Mouse (Mus musculus) MEL (cell line): ENCODE data around the gene Syt17. TPM values are rescaled to one million over a fixed set of nuclear protein-coding genes. Genes with fewer than 3 reads are reported as not detected.

Experiments
- DNase-seq: peaks from one replicate; pipeline ENCODE4 v3.0.0; 2011; ENCODE audit warnings: low read depth, low spot score
- H3K27ac ChIP-seq: 2 replicates; pipeline ENCODE4 v1.5.1; 2012; ENCODE audit warnings: low read depth, mild to moderate bottlenecking, control low read depth, low read length, moderate library complexity; ENCODE audit not compliant: control insufficient read depth
- H3K27me3 ChIP-seq, 2 experiments: fragments of 150-350 bp in 1 of 2; sonication (generic) in 1 of 2; 2 replicates each; pipeline ENCODE4 v1.6.1; 2012; ENCODE audit warnings: low read length in 2 of 2, mild to moderate bottlenecking in 2 of 2, improper control_type of control experiment in 1 of 2, moderate library complexity in 1 of 2; ENCODE audit not compliant: insufficient read depth in 2 of 2, control insufficient read depth in 1 of 2
- H3K36me3 ChIP-seq, 2 experiments: 2 replicates each; pipeline ENCODE4 v1.6.1; 2012 to 2014; ENCODE audit warnings: low read length in 2 of 2, improper control_type of control experiment in 1 of 2, inconsistent platforms in 1 of 2, mild to moderate bottlenecking in 1 of 2; ENCODE audit not compliant: insufficient read depth in 2 of 2, control insufficient read depth in 1 of 2
- H3K4me1 ChIP-seq, 2 experiments: fragments of 150-350 bp in 1 of 2; sonication (generic) in 1 of 2; 2 replicates each; pipeline ENCODE4 v1.6.1; 2012; ENCODE audit warnings: low read length in 2 of 2, improper control_type of control experiment in 1 of 2, mild to moderate bottlenecking in 1 of 2; ENCODE audit not compliant: insufficient read depth in 2 of 2, control insufficient read depth in 1 of 2
- H3K4me3 ChIP-seq, 2 experiments: fragments of 150-350 bp in 1 of 2; sonication (generic) in 1 of 2; 2 replicates each; pipeline ENCODE4 v1.5.1; 2012; ENCODE audit warnings: low read depth in 2 of 2, low read length in 2 of 2, mild to moderate bottlenecking in 2 of 2, moderate library complexity in 2 of 2, control low read depth in 1 of 2, improper control_type of control experiment in 1 of 2; ENCODE audit not compliant: control insufficient read depth in 1 of 2, insufficient read depth in 1 of 2
- H3K79me2 ChIP-seq: 2 replicates; pipeline ENCODE4 v1.6.1; 2012; ENCODE audit warnings: mild to moderate bottlenecking, low read length, moderate library complexity; ENCODE audit not compliant: control insufficient read depth, poor library complexity, insufficient read depth
- H3K9ac ChIP-seq: 2 replicates; pipeline ENCODE4 v1.6.1; 2012; ENCODE audit warnings: low read depth, mild to moderate bottlenecking, control low read depth, low read length, moderate library complexity; ENCODE audit not compliant: control insufficient read depth, poor library complexity, severe bottlenecking
- H3K9me3 ChIP-seq: fragments of 150-350 bp; sonication (generic); replicated peaks from 2 replicates; pipeline ENCODE4 v1.6.1; 2012; ENCODE audit warnings: mild to moderate bottlenecking, low read length, improper control_type of control experiment, moderate library complexity; ENCODE audit not compliant: insufficient read depth
- BHLHE40 ChIP-seq: IDR thresholded peaks from 2 replicates; pipeline ENCODE4 v1.6.1; 2012; ENCODE audit warnings: low read depth, mild to moderate bottlenecking, inconsistent platforms, low read length, improper control_type of control experiment, borderline replicate concordance
- CHD1 ChIP-seq: IDR thresholded peaks from 2 replicates; pipeline ENCODE4 v1.6.1; 2012; ENCODE audit warnings: low read depth, mild to moderate bottlenecking, inconsistent platforms, low read length, improper control_type of control experiment
- CTCF ChIP-seq, 3 experiments: IDR thresholded peaks in 2 of 3; conservative IDR thresholded peaks in 1 of 3; 2 replicates each; pipeline ENCODE4 v1.5.1; 2011 to 2012; ENCODE audit warnings: low read length in 3 of 3, low read depth in 2 of 3, mild to moderate bottlenecking in 2 of 3, improper control_type of control experiment in 1 of 3, inconsistent platforms in 1 of 3, mixed read lengths in 1 of 3, moderate library complexity in 1 of 3; ENCODE audit not compliant: control insufficient read depth in 1 of 3, insufficient read depth in 1 of 3, poor library complexity in 1 of 3, severe bottlenecking in 1 of 3
- E2F4 ChIP-seq: IDR thresholded peaks from 2 replicates; pipeline ENCODE4 v1.6.1; 2011; ENCODE audit warnings: low read depth, low read length, improper control_type of control experiment, borderline replicate concordance
- GABPA ChIP-seq: IDR thresholded peaks from 2 replicates; pipeline ENCODE4 v1.6.1; 2012; ENCODE audit warnings: low read depth, mild to moderate bottlenecking, inconsistent platforms, low read length, improper control_type of control experiment, moderate library complexity
- HCFC1 ChIP-seq: IDR thresholded peaks from 2 replicates; pipeline ENCODE4 v1.6.1; 2012; ENCODE audit warnings: low read depth, mild to moderate bottlenecking, inconsistent platforms, low read length, improper control_type of control experiment, moderate library complexity
- JUND ChIP-seq: IDR thresholded peaks from 2 replicates; pipeline ENCODE4 v1.6.1; 2011; ENCODE audit warnings: low read depth, mild to moderate bottlenecking, improper control_type of control experiment, low read length
- MAFK ChIP-seq: IDR thresholded peaks from 2 replicates; pipeline ENCODE4 v1.6.1; 2011; ENCODE audit warnings: low read depth, mild to moderate bottlenecking, low read length, improper control_type of control experiment, borderline replicate concordance
- MAX ChIP-seq: IDR thresholded peaks from 2 replicates; pipeline ENCODE4 v1.6.1; 2011; ENCODE audit warnings: low read length, improper control_type of control experiment
- MAZ ChIP-seq: IDR thresholded peaks from 2 replicates; pipeline ENCODE4 v1.6.1; 2012; ENCODE audit warnings: low read depth, mild to moderate bottlenecking, inconsistent platforms, low read length, improper control_type of control experiment
- MEF2A ChIP-seq: IDR thresholded peaks from 2 replicates; pipeline ENCODE4 v1.6.1; 2014; ENCODE audit warnings: low read depth, mild to moderate bottlenecking, inconsistent platforms, low read length, improper control_type of control experiment; ENCODE audit not compliant: poor library complexity, insufficient replicate concordance, severe bottlenecking; ENCODE audit errors: extremely low read depth
- MYB ChIP-seq: IDR thresholded peaks from 2 replicates; pipeline ENCODE4 v1.6.1; 2011; ENCODE audit warnings: mild to moderate bottlenecking, low read depth, low read length, improper control_type of control experiment
- MYC ChIP-seq: IDR thresholded peaks from 2 replicates; pipeline ENCODE4 v1.6.1; 2011; ENCODE audit warnings: low read depth, mild to moderate bottlenecking, low read length, improper control_type of control experiment, moderate library complexity
- NELFE ChIP-seq: IDR thresholded peaks from 2 replicates; pipeline ENCODE4 v1.6.1; 2011; ENCODE audit warnings: low read depth, low read length, improper control_type of control experiment
- RAD21 ChIP-seq: IDR thresholded peaks from 2 replicates; pipeline ENCODE4 v1.6.1; 2011; ENCODE audit warnings: mild to moderate bottlenecking, low read depth, low read length, improper control_type of control experiment
- TBP ChIP-seq: IDR thresholded peaks from 2 replicates; pipeline ENCODE4 v1.8.0; 2011; ENCODE audit warnings: low read depth, low read length, improper control_type of control experiment
- USF1 ChIP-seq: IDR thresholded peaks from 2 replicates; pipeline ENCODE4 v1.6.1; 2014; ENCODE audit warnings: low read depth, mild to moderate bottlenecking, inconsistent platforms, low read length, improper control_type of control experiment, moderate library complexity
- ZKSCAN1 ChIP-seq: IDR thresholded peaks from 2 replicates; pipeline ENCODE4 v1.6.1; 2012; ENCODE audit warnings: low read depth, mild to moderate bottlenecking, inconsistent platforms, low read length, improper control_type of control experiment, moderate library complexity
- ZMIZ1 ChIP-seq: IDR thresholded peaks from 2 replicates; pipeline ENCODE4 v1.6.1; 2012; ENCODE audit warnings: low read depth, mild to moderate bottlenecking, inconsistent platforms, low read length, improper control_type of control experiment, moderate library complexity
- ZNF384 ChIP-seq: IDR thresholded peaks from 2 replicates; pipeline ENCODE4 v1.6.1; 2012; ENCODE audit warnings: low read depth, mild to moderate bottlenecking, inconsistent platforms, low read length, improper control_type of control experiment
- polyA plus RNA-seq, 2 experiments: library from polyadenylated mRNA; stranded (reverse) in 1 of 2; unstranded in 1 of 2; fragments of >175 nt in 1 of 2; fragments of >200 nt in 1 of 2; gene quantifications; 2 replicates each; pipeline versions ENCODE4 v1.2.1 to v1.2.4; 2012; ENCODE audit warnings: low replicate concordance in 2 of 2, low read depth in 1 of 2; ENCODE audit not compliant: insufficient read length in 2 of 2, insufficient read depth in 1 of 2, missing spikeins in 1 of 2
- total RNA-seq: library from RNA; depleted of rRNA; stranded (reverse); fragments of 300-350 nt; gene quantifications from 2 replicates; pipeline ENCODE4 v1.2.3, GENCODE M21; 2012

Syt17 gene
- total and polyA plus RNA-seq, 3 experiments: not detected

DNA sequence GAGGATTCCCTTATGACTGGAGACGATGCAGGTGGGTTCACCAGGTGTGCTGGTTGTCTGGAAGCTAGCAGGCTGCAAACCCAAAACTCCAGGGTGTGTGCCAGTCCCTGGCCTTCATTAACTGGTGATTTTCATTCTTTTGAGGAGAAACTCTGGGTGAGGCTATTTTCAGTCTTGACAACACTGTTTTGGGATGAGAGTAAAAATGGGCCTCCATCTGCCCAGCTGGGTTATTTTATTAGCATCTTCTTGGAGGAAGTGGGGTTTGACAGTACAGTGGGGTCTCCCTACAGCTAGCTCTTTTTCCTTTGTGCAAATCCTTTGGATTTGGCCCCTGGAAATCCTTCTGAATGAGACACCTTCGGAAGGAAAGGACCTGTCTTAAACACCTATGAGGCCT is 101.1 kb downstream of the Syt17 start:
- TF ChIP-seq MYB: no peak
- TF ChIP-seq MAFK: no peak
- no peak for TF ChIP-seq NELFE
- no peak for TF ChIP-seq GABPA
- TF ChIP-seq JUND: no peak
- TF ChIP-seq HCFC1: no peak
- no peak for TF ChIP-seq ZNF384
- no peak for TF ChIP-seq ZMIZ1
- TF ChIP-seq TBP: no peak
- TF ChIP-seq E2F4: no peak
- no peak for TF ChIP-seq USF1
- no peak for TF ChIP-seq RAD21
- no peak for TF ChIP-seq CHD1
- TF ChIP-seq ZKSCAN1: no peak
- no peak for TF ChIP-seq MEF2A
- TF ChIP-seq MYC: no peak
- TF ChIP-seq CTCF (IDR thresholded peaks at IDR 0.05 in 2 of 3, conservative IDR thresholded peaks at IDR 0.05 in 1 of 3; ENCODE audit: control insufficient read depth in 1 of 3, insufficient read depth in 1 of 3, low read depth in 2 of 3, low read length in 3 of 3, poor library complexity in 1 of 3, severe bottlenecking in 1 of 3): no peak
- no peak for TF ChIP-seq MAX
- TF ChIP-seq MAZ: no peak
- Histone ChIP-seq H3K9me3 (no peaks in the 10 kb centered on the region), H3K36me3 (no peaks in the 10 kb centered on the region), H3K27me3 (no peaks in the 10 kb centered on the region), H3K79me2 (no peaks in the 10 kb centered on the region), H3K4me3 (no peak overlapping the region), H3K4me1 (no peaks in the 10 kb centered on the region), H3K9ac (no peak overlapping the region), H3K27ac (no peak overlapping the region)
- DNase-seq: no peak

DNA sequence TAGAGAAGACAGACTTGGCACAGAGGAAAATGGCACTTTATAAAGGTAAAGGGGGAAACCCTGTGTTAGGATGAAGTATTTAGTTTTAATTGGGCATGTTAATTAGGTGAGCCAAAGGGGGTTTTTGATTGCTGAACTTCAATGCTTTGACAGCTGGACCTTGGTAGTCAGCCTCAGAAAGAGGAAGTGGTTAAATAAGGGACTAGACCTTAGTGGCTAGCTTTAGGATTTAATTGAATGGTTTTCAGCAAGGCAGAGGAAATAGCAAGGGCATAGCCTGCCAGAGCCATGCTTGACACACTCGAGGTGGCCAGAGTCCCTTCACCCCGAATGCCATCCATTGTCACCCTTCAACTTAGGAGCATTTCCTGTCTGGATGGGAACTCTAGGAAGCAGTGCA is 101.6 kb downstream of the Syt17 start:
- H3K9me3 ChIP-seq: no peaks in the 10 kb centered on the region

More for the DNA sequence above, 101.6 kb downstream of the Syt17 start:
- no peak overlapping the region for H3K4me3 ChIP-seq
- no peaks in the 10 kb centered on the region for H3K36me3 ChIP-seq
- no peak overlapping the region for H3K27ac ChIP-seq
- H3K9ac ChIP-seq: no peak overlapping the region
- TF ChIP-seq BHLHE40: no peak
- TF ChIP-seq, all 39 proteins: peak for 0
- Histone ChIP-seq H3K27me3 (no peaks in the 10 kb centered on the region), H3K79me2 (no peaks in the 10 kb centered on the region), H3K4me1 (no peaks in the 10 kb centered on the region)
- peak; percentile 27 for DNase-seq
